Comparison of ENCODE assay signal across 16 mouse cellular contexts in the genomic region with DNA sequence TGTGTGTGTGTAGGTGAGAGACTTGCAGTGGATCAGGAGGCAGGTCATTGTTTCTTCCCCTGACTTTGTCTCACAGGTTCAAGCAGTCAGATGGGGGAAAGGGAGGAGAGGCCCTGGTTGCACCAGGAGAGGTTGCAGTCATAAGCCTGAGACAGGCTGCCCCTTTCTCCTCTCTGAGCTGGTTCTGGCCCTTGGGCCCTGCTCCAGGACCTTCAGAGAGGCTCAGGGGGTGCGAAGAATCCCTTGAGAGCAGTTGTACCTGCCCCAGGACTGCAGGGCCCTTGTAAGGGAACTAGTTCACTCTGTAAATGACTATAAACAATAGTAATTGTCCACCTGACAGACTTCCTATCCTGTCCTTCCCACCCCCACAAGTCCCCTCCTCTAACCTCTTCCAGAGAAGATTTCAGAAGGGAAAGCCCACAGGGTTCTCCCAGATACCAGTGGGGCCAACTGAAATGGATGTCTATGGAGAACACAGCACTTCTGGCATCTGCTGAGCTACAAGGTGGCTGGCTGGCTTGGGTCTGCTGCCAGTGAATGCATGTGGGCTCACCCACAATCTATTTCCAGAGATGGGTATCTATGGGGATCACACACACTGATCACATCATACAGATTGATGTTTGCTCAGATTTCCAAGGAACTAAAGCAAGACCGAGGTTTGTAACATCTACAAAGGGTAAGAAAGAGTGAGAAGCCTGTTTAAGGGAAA. TPM values are rescaled to one million over a fixed set of nuclear protein-coding genes. Genes with fewer than 3 reads are reported as not detected.
DNase-seq lines count a peak whose midpoint lies in the region; ATAC-seq and TF ChIP-seq lines count a peak whose summit lies in the region.
"Had no signal": no experiment of that assay in that cellular context is flagged by ENCODE, and none has a peak within 500 bp of the region (broad histone marks: within the 10 kb centered on the region; RNA-seq: fewer than 3 reads in every experiment).

No protein-coding gene starts in this region.

- 0 out of 2 replicates have a peak, but pooled peaks cover 3% of the 10 kb centered on the region for H3K4me1 ChIP-seq in kidney, embryonic 14.5 days (ENCODE audit: control insufficient read depth, insufficient read depth, low read length)
- no peaks in the 10 kb centered on the region for H3K4me1 ChIP-seq in lung, postnatal 0 days (ENCODE audit: insufficient read depth, low read depth, low read length)
- H3K4me1 ChIP-seq in hindbrain, embryonic 13.5 days (replicated peaks) = peaks cover 19% of the 10 kb centered on the region

- peak; percentile 52 for DNase-seq in adrenal gland, postnatal 14 days
- DNase-seq in adrenal gland, adult 18-20 months (ENCODE audit: low spot score in 2 of 2) = no peak
- DNase-seq in kidney, adult 18-20 months = no peak
- DNase-seq in lung, postnatal 0 days (ENCODE audit: low spot score) = no peak
- no peak for DNase-seq in lung, adult 18-20 months
- DNase-seq in thymus, postnatal 14 days = no peak
- DNase-seq: layer of hippocampus, adult 9-11 months; right cerebral cortex, postnatal 4 days; thymus, adult 18-20 months had no signal

- ATAC-seq in kidney, embryonic 14.5 days (ENCODE audit: low FRiP score, low TSS enrichment) = no peak
- ATAC-seq in lung, postnatal 0 days = no peak
- no peak for ATAC-seq in hindbrain, embryonic 13.5 days (ENCODE audit: low FRiP score)
- ATAC-seq: intestine, embryonic 15.5 days had no signal

- TF ChIP-seq EP300 in lung, postnatal 0 days (IDR thresholded peaks at IDR 0.05) = no peak

- H3K9me3 ChIP-seq in kidney, embryonic 14.5 days (ENCODE audit: control insufficient read depth, low read length) = no peaks in the 10 kb centered on the region
- no peaks in the 10 kb centered on the region for H3K9me3 ChIP-seq in lung, postnatal 0 days (ENCODE audit: low read length)
- H3K9me3 ChIP-seq in hindbrain, embryonic 13.5 days = no peaks in the 10 kb centered on the region
- H3K9me3 ChIP-seq: heart, embryonic 12.5 days; intestine, embryonic 15.5 days had no signal

- no peak overlapping the region for H3K27ac ChIP-seq in kidney, embryonic 14.5 days (ENCODE audit: low read depth, low read length)
- no peak overlapping the region for H3K27ac ChIP-seq in lung, postnatal 0 days (ENCODE audit: low read length)
- no peak overlapping the region for H3K27ac ChIP-seq in hindbrain, embryonic 13.5 days
- H3K27ac ChIP-seq: intestine, embryonic 15.5 days had no signal

- 44% methylated on average over 2 of the region's 2 CpGs for WGBS in kidney, embryonic 14.5 days
- WGBS in lung, postnatal 0 days = 43% methylated on average over 2 of the region's 2 CpGs
- WGBS in hindbrain, embryonic 13.5 days = 55% methylated on average over 2 of the region's 2 CpGs

- H3K36me3 ChIP-seq in kidney, embryonic 14.5 days (ENCODE audit: control insufficient read depth, insufficient read depth, low read length) = no peaks in the 10 kb centered on the region
- H3K36me3 ChIP-seq in lung, postnatal 0 days (ENCODE audit: insufficient read depth, low read length) = no peaks in the 10 kb centered on the region
- H3K36me3 ChIP-seq in hindbrain, embryonic 13.5 days = no peaks in the 10 kb centered on the region
- H3K36me3 ChIP-seq: heart, embryonic 12.5 days; intestine, embryonic 15.5 days had no signal

- no peak for TF ChIP-seq CTCF in lung, postnatal 0 days (IDR thresholded peaks at IDR 0.05)

- 0 out of 2 replicates have a peak overlapping the region, but pooled peaks have one; percentile 0 for H3K4me2 ChIP-seq in kidney, embryonic 14.5 days (replicated peaks; ENCODE audit: low read depth, low read length)
- 0 out of 2 replicates have a peak overlapping the region, but pooled peaks have one; percentile 8 for H3K4me2 ChIP-seq in lung, postnatal 0 days (replicated peaks; ENCODE audit: low read depth, low read length)
- no peak overlapping the region for H3K4me2 ChIP-seq in hindbrain, embryonic 13.5 days

- H3K9ac ChIP-seq in kidney, embryonic 14.5 days (ENCODE audit: low read depth, low read length) = no peak overlapping the region
- H3K9ac ChIP-seq in lung, postnatal 0 days (replicated peaks; ENCODE audit: low read depth) = no peak overlapping the region
- H3K9ac ChIP-seq in hindbrain, embryonic 13.5 days = no peak overlapping the region
- H3K9ac ChIP-seq: heart, embryonic 12.5 days; intestine, embryonic 15.5 days had no signal

- peaks cover 65% of the 10 kb centered on the region for H3K27me3 ChIP-seq in kidney, embryonic 14.5 days (ENCODE audit: control insufficient read depth, insufficient read depth, low read length)
- peaks cover 45% of the 10 kb centered on the region for H3K27me3 ChIP-seq in lung, postnatal 0 days (replicated peaks; ENCODE audit: insufficient read depth, low read length)
- H3K27me3 ChIP-seq in hindbrain, embryonic 13.5 days = peaks cover 94% of the 10 kb centered on the region

- peak overlapping the region; percentile 49 for H3K4me3 ChIP-seq in kidney, embryonic 14.5 days (ENCODE audit: low read length)
- no peak overlapping the region for H3K4me3 ChIP-seq in lung, postnatal 0 days (ENCODE audit: low read depth, low read length)
- no peak overlapping the region for H3K4me3 ChIP-seq in hindbrain, embryonic 13.5 days

RNA-seq across cellular contexts. Expression of a gene that starts 1.7 kb away (rescaled TPM):
- 16.9 and 22.4 TPM in 2 replicates for total RNA-seq in adrenal gland, postnatal 14 days (2021)
- total RNA-seq in adrenal gland, adult 18-20 months (2021) = 10 to 100 TPM; 37.0 to 44.1 TPM
- 1.1 and 1.5 TPM in 2 replicates for polyA plus RNA-seq in kidney, embryonic 14.5 days (2014; fragmentation: Nextera tagmentation; extraction: Ambion mirVana)
- polyA plus RNA-seq in lung, postnatal 0 days (2015; fragmentation: Nextera tagmentation; extraction: Ambion mirVana) = 1.6 and 2.4 TPM in 2 replicates
- polyA plus RNA-seq in hindbrain, embryonic 13.5 days (2015; fragmentation: Nextera tagmentation; extraction: Ambion mirVana) = 0.10 and 0.25 TPM in 2 replicates
- total RNA-seq: common myeloid progenitor, adult 5-6 weeks; megakaryocyte progenitor cell, adult 5-6 weeks had no signal
- polyA plus RNA-seq: limb, embryonic 11.5 days had no signal
